Mouse (Mus musculus) left cerebral cortex, adult 9 months (tissue): ENCODE measurements at regions not wholly inside any gene's neighbourhood (a gene's known extent, or its start where the extent isn't known, plus 50 kb on each side); places are given as distances from the start of the nearest gene placed in this dataset.
A peak's percentile ranks its signal among the peaks of the same experiment; 100 is the strongest.
"Not testable (repeated sequence)": the region's sequence is repeated elsewhere in the genome, so short reads cannot be mapped to it uniquely, and the experiment has no call there.

Source experiments
- DNase-seq, 2 experiments: peaks; one replicate each; pipeline ENCODE4 v3.0.0; 2022; ENCODE audit warnings: low spot score in 2 of 2

DNA sequence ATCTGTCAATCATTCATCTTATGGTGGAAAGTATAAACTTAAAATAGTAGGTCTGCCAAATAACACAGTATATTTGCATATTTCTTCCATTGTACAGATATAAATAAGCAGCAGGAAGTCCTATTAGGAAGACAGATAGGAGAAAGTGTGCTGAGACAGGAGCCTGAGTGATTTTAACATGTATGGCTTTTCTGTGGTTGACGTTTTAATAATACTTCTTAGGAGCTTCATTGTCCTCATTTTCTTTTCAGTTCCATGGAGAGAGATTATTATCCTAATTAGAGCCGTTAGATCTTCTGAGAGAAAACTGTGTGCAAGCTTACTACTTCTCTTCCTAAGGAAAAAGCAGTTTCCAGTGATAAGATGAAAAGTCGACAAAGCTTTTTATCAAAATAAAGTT, 830.3 kb upstream of the Atxn7l3b start:
- no peak for DNase-seq

GRCm38 (mm10) chr10:113736224-113736623, 807.4 kb upstream of the Atxn7l3b start:
- DNase-seq: no peak

- DNase-seq: no peak
Measured at GRCm38 (mm10) chr10:113705139-113705726, 776.4 kb upstream of the Atxn7l3b start.

DNA sequence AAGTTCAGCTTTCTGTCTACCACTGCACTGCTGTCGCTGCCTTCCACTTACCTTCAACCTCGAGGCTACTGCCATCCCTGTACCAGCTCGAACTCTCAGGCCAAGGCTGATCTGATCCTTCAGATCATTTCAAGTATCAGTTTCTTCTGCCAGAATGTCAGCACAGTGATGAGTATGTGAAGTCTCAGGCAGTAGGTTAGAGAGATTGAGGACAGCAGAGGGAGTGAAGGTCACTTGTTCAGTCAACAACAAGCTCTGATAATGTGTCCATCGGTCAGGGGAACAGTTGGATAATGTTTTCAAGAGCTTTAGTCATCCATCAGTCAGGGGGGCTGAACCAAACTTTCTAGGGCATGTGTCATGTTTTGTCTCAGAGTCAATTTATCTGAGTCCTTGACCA, 741.8 kb upstream of the Atxn7l3b start:
- DNase-seq: not testable (repeated sequence)

GRCm38 (mm10) chr10:113652803-113653454, 724.1 kb upstream of the Atxn7l3b start:
- peak in 1 of 2 experiments; percentile 13 for DNase-seq

- no peak for DNase-seq
Measured at GRCm38 (mm10) chr10:113652100-113652499, 723.3 kb upstream of the Atxn7l3b start.

GRCm38 (mm10) chr10:113620420-113620819, 691.6 kb upstream of the Atxn7l3b start:
- no peak for DNase-seq

DNA sequence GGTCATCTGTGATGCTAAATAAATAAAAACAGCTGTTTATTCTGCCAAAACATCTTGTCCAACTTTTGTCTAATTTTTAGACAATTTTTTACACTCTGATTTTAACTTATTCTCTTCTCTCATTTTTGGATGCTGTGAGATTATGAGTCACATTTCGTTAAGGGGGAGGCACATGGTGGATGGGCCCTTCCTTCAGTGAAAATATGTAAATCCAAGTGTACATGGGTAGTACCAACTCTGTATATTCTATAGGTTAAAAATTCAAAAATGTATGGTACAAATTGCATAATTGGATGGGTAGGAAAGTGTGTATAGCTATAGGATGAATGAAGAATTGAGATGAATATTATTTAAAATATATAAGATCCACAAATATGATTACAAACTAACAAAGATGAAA, 687.1 kb upstream of the Atxn7l3b start:
- DNase-seq: no peak

DNA sequence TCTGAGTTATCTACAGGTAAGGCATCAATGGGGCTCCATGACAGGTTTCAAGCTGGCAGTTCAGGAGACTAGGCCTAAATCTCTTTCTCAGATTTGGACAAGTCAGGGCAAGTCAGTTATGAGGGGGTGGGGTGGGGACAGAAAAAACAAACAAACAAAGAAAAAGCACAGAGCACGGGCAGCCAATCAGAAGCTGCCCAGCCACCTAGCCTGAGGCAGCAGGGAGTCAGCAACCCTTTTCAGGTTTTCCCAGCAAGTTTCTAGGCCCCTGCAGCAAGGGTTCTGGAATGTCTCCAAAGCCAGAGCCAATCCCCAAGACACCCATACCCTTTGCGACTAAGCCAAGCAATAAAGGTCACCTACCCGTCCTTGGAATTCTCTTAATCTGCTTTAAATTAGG, 664.6 kb upstream of the Atxn7l3b start:
- DNase-seq: no peak

DNA sequence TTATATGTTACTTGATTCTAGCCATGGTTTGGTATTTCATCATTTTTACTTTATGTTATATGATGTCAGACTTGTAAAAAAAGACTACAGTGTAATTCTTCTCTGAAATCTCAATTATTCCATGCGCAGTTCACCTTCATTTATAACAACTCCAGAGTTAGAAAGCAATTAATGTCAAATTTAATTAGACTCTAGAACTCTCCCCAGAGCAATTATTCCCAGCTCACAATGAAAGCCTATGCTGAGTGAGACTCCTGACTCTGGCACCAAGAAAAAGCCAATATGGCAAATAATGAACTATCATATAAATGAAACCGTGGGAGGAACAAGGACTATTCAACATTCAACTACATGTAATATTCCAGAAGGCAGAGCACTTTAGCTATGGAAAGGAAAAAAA, 663.3 kb upstream of the Atxn7l3b start:
- no peak for DNase-seq

GRCm38 (mm10) chr10:113570270-113570669, 641.5 kb upstream of the Atxn7l3b start:
- DNase-seq: no peak
